Comparison of ENCODE assay signal across 8 mouse cellular contexts in genomic region chr11:78162504-78162903, GRCm38 (mm10). TPM values are rescaled to one million over a fixed set of nuclear protein-coding genes. Genes with fewer than 3 reads are reported as not detected.
A peak's percentile ranks its signal among the peaks of the same experiment; 100 is the strongest.
DNase-seq lines count a peak whose midpoint lies in the region; ATAC-seq lines count a peak whose summit lies in the region.

No protein-coding gene starts in this region.

- DNase-seq in cerebellum, postnatal 14 days = peak; percentile 50 to 75
- DNase-seq in cerebellum, adult 11-12 months = no peak
- DNase-seq in right cerebral cortex, postnatal 14 days = peak; percentile 59
- no peak for DNase-seq in right cerebral cortex, postnatal 25 days
- DNase-seq in induced T-regulatory cell, adult 2 months (ENCODE audit: low read depth) = peak; percentile 21
- no peak for DNase-seq in embryo, embryonic 10 days (ENCODE audit: low spot score)

- peaks cover 89% of the 10 kb centered on the region for H3K4me1 ChIP-seq in liver, embryonic 15.5 days (replicated peaks)

- peaks cover 53% of the 10 kb centered on the region for H3K36me3 ChIP-seq in liver, embryonic 15.5 days (replicated peaks)

- no peaks in the 10 kb centered on the region for H3K9me3 ChIP-seq in liver, embryonic 15.5 days (replicated peaks)

- peak overlapping the region; percentile 86; the same call in 1 of the 2 replicates for H3K9ac ChIP-seq in liver, embryonic 15.5 days

- peak overlapping the region; percentile 99 for H3K4me2 ChIP-seq in liver, embryonic 15.5 days

- WGBS in liver, embryonic 15.5 days (ENCODE audit: insufficient replicate concordance) = 73% methylated on average over 6 of the region's 6 CpGs

- H3K4me3 ChIP-seq in liver, embryonic 15.5 days (replicated peaks) = peak overlapping the region; percentile 73; the same call in 1 of the 2 replicates

- no peaks in the 10 kb centered on the region for H3K27me3 ChIP-seq in liver, embryonic 15.5 days

- peak overlapping the region; percentile 82 for H3K27ac ChIP-seq in liver, embryonic 15.5 days (replicated peaks)

- ATAC-seq in liver, embryonic 15.5 days (ENCODE audit: insufficient read depth) = no peak
- no peak for ATAC-seq in erythroid progenitor cell, adult 5-6 weeks (replicated peaks; ENCODE audit: low FRiP score, poor library complexity, severe bottlenecking)

RNA-seq across cellular contexts. Expression of gene Traf4, which starts 2.9 kb away (rescaled TPM):
- polyA plus RNA-seq in liver, embryonic 15.5 days (2015; fragmentation: Nextera tagmentation; extraction: Ambion mirVana) = 27.5 and 32.4 TPM in 2 replicates
- total RNA-seq in erythroid progenitor cell, adult 5-6 weeks (2015; ENCODE audit: low replicate concordance) = 11.3 and 35.3 TPM in 2 replicates
- 14.6 and 16.1 TPM in 2 replicates for total RNA-seq in erythroid progenitor cell, adult 5-6 weeks (2017; ENCODE audit: low replicate concordance)

RNA-seq across cellular contexts. Expression of gene Nek8, which starts 14.0 kb away (rescaled TPM):
- 8.1 and 11.4 TPM in 2 replicates for polyA plus RNA-seq in liver, embryonic 15.5 days (2015; fragmentation: Nextera tagmentation; extraction: Ambion mirVana)
- total RNA-seq in erythroid progenitor cell, adult 5-6 weeks (2015; ENCODE audit: low replicate concordance) = 43.2 and 79.6 TPM in 2 replicates
- total RNA-seq in erythroid progenitor cell, adult 5-6 weeks (2017; ENCODE audit: low replicate concordance) = 35.9 and 76.8 TPM in 2 replicates

RNA-seq across cellular contexts. Expression of gene Tlcd1, which starts 14.0 kb away (rescaled TPM):
- polyA plus RNA-seq in liver, embryonic 15.5 days (2015; fragmentation: Nextera tagmentation; extraction: Ambion mirVana) = 43.3 and 44.5 TPM in 2 replicates
- 174 and 194 TPM in 2 replicates for total RNA-seq in erythroid progenitor cell, adult 5-6 weeks (2015; ENCODE audit: low replicate concordance)
- total RNA-seq in erythroid progenitor cell, adult 5-6 weeks (2017; ENCODE audit: low replicate concordance) = 107 and 197 TPM in 2 replicates

RNA-seq across cellular contexts. Expression of gene Rpl23a, which starts 20.9 kb away (rescaled TPM):
- polyA plus RNA-seq in liver, embryonic 15.5 days (2015; fragmentation: Nextera tagmentation; extraction: Ambion mirVana) = 569 and 671 TPM in 2 replicates
- total RNA-seq in erythroid progenitor cell, adult 5-6 weeks (2015; ENCODE audit: low replicate concordance) = 1,034 and 1,190 TPM in 2 replicates
- 811 and 1,012 TPM in 2 replicates for total RNA-seq in erythroid progenitor cell, adult 5-6 weeks (2017; ENCODE audit: low replicate concordance)

RNA-seq across cellular contexts. Expression of gene Rab34, which starts 25.7 kb away (rescaled TPM):
- 15.2 and 16.3 TPM in 2 replicates for polyA plus RNA-seq in liver, embryonic 15.5 days (2015; fragmentation: Nextera tagmentation; extraction: Ambion mirVana)
- 2.9 TPM in 1 of 2 replicates, not detected in the other for total RNA-seq in erythroid progenitor cell, adult 5-6 weeks (2015; ENCODE audit: low replicate concordance)
- total RNA-seq in erythroid progenitor cell, adult 5-6 weeks (2017; ENCODE audit: low replicate concordance) = 2.6 and 7.1 TPM in 2 replicates

Comparison
In these comparisons a context has a peak if more than half of its experiments do, and no peak if none do; other contexts are left out.
1. DNase-seq: peak in cerebellum, postnatal 14 days (2 of 2), right cerebral cortex, postnatal 14 days (single experiment) and induced T-regulatory cell, adult 2 months (single experiment); none in cerebellum, adult 11-12 months (single experiment), right cerebral cortex, postnatal 25 days (single experiment) and embryo, embryonic 10 days (single experiment).